Mouse (Mus musculus): ENCODE measurements at regions not wholly inside any gene's neighbourhood (a gene's known extent, or its start where the extent isn't known, plus 50 kb on each side); places are given as distances from the start of the nearest gene placed in this dataset.
A peak's percentile ranks its signal among the peaks of the same experiment; 100 is the strongest.
"Not testable (repeated sequence)": the region's sequence is repeated elsewhere in the genome, so short reads cannot be mapped to it uniquely, and the experiment has no call there.

- peak; percentile 85 for DNase-seq
These were observed 237.4 kb upstream of the Myt1l start for GRCm38 (mm10) chr12:29290591-29291351.

- no peak for DNase-seq
These were observed 230.2 kb upstream of the Myt1l start for GRCm38 (mm10) chr12:29297984-29298383.

GRCm38 (mm10) chr12:29315636-29316035 lies 212.5 kb upstream of the Myt1l start:
- DNase-seq = no peak

- no peak for DNase-seq
These were observed 206.7 kb upstream of the Myt1l start for GRCm38 (mm10) chr12:29321468-29321867.

GRCm38 (mm10) chr12:29323534-29323933 lies 204.7 kb upstream of the Myt1l start:
- no peak for DNase-seq

GRCm38 (mm10) chr12:29335839-29336469 lies 192.2 kb upstream of the Myt1l start:
- DNase-seq = no peak

GRCm38 (mm10) chr12:29337336-29337735 lies 190.8 kb upstream of the Myt1l start:
- no peak for DNase-seq

GRCm38 (mm10) chr12:29341388-29341995 lies 186.7 kb upstream of the Myt1l start:
- no peak for DNase-seq

- no peak for DNase-seq
These were observed 184.9 kb upstream of the Myt1l start for GRCm38 (mm10) chr12:29343147-29343852.

- DNase-seq = no peak
These were observed 179.5 kb upstream of the Myt1l start for GRCm38 (mm10) chr12:29348698-29349097.

GRCm38 (mm10) chr12:29349146-29349850 lies 178.9 kb upstream of the Myt1l start:
- DNase-seq = no peak

GRCm38 (mm10) chr12:29353777-29354496 lies 174.2 kb upstream of the Myt1l start:
- DNase-seq = no peak

- DNase-seq = no peak
These were observed 173.4 kb upstream of the Myt1l start for GRCm38 (mm10) chr12:29354816-29355215.

GRCm38 (mm10) chr12:29356681-29357397 lies 171.3 kb upstream of the Myt1l start:
- DNase-seq = no peak

- no peak for DNase-seq
These were observed 166.9 kb upstream of the Myt1l start for GRCm38 (mm10) chr12:29361236-29361635.

- not testable (repeated sequence) for DNase-seq
These were observed 160.5 kb upstream of the Myt1l start for GRCm38 (mm10) chr12:29367741-29368106.

- no peak for DNase-seq
These were observed 159.9 kb upstream of the Myt1l start for GRCm38 (mm10) chr12:29368107-29368819.

- DNase-seq = no peak
These were observed 159.4 kb upstream of the Myt1l start for GRCm38 (mm10) chr12:29368820-29369175.

GRCm38 (mm10) chr12:29391756-29392155 lies 136.4 kb upstream of the Myt1l start:
- DNase-seq = no peak

- no peak for DNase-seq
These were observed 133.9 kb upstream of the Myt1l start for GRCm38 (mm10) chr12:29394271-29394670.

GRCm38 (mm10) chr12:29394881-29395280 lies 133.3 kb upstream of the Myt1l start:
- DNase-seq = no peak
